Mouse (Mus musculus) layer of hippocampus, adult 9-10 months (tissue): ENCODE measurements around the gene Cfap126.

Experiments used
- DNase-seq: peaks from one replicate; pipeline ENCODE4 v3.0.0; 2022; ENCODE audit warnings: low spot score

The Cfap126 gene

DNA sequence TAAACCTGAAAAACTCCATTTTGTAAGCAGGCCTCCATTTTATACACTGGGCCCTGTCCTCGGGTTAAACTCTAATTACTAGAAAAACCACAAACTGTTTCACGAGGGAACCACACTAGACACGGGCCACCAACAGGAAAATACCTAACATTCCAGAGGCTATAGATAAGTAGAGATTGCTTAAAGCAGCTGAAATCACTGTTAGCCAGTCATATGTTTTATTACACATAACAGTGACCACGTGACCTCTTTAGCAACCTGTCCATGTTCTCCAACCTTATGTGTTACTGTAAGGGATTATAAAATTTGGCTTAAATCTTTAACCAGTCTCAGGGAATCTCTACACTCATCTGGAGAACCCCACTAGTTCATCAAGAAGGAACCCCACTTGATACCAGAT lies 19.3 kb upstream of the Cfap126 start:
- no peak for DNase-seq

DNA sequence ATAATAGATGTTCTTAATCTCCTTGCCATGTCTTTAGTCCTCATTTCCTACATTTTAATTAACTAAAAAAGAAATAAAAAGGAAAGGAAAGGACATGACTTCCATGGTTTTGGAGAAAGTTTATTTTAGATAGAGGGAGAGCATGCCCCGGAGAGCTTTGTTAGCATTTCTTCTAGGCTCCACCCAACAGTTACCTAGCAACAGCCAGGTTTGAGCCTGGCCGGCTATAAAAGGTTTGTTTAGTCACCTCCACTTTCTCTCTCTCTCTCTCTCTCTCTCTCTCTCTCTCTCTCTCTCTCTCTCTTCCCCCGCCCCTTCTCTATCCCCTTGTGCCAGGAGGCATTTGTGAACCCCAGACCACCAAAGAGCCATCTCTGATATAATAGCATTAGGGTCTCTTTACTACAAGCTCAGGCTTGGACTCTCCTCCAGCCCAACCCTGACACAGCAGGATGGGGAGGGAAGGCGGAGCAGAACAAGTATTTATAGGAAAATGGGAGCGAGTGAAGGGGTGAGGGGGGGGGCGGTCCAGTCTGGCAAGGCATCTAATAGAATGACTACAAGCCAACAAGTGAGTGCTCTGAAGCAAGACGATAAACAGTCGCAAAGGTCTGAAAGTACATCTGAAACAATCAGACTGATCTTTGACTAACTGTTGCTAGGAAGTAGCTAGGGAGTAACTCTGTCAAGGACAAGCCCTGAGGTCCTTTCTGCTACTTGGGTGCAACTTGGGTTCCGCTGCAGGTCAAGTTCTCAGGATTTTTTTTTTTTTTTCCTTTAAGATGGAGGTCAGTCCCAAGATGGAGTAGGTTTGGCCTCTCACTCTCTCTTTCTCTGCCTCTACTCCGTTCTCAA lies 17.4 kb upstream of the Cfap126 start:
- no peak for DNase-seq

GRCm38 (mm10) chr1:171097136-171097535 lies 16.6 kb upstream of the Cfap126 start:
- no peak for DNase-seq

DNA sequence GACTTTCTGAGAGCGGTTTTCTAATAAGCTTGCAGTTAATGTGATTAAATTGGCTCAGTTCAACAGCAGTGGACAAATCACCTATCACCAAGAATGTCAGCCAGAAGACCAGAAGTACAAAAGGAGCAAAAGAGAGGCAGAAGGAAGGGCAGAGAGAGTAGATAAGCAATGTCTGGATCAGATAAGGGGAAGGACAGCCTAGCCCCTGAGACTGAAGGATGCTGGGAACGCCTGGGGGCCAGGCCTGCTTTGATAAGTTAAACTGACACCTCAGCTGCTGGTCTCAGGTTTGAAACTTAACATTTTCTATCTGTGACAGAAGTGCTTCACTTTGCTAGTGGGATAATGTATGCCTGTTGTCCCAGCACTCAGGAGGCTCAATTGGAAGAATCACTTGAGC lies 16.1 kb upstream of the Cfap126 start:
- DNase-seq: no peak

DNA sequence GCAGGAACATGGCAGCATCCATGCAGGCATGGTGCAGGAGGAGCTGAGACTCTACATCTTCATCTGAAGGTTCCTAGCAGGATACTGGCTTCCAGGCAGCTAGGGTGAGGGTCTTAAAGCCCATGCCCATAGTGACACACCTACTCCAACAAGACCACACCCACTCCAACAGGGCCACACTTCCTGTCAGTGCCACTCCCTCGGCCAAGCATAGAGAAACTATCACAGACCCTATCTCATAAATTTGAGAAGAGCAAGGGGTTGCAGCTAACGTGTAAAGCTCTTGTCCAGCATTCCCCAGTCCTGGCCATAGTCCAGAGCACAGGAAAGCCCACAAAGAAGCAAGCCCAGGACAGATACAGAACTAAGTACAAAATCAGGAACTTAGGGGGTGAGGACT lies 12.7 kb upstream of the Cfap126 start:
- no peak for DNase-seq

DNA sequence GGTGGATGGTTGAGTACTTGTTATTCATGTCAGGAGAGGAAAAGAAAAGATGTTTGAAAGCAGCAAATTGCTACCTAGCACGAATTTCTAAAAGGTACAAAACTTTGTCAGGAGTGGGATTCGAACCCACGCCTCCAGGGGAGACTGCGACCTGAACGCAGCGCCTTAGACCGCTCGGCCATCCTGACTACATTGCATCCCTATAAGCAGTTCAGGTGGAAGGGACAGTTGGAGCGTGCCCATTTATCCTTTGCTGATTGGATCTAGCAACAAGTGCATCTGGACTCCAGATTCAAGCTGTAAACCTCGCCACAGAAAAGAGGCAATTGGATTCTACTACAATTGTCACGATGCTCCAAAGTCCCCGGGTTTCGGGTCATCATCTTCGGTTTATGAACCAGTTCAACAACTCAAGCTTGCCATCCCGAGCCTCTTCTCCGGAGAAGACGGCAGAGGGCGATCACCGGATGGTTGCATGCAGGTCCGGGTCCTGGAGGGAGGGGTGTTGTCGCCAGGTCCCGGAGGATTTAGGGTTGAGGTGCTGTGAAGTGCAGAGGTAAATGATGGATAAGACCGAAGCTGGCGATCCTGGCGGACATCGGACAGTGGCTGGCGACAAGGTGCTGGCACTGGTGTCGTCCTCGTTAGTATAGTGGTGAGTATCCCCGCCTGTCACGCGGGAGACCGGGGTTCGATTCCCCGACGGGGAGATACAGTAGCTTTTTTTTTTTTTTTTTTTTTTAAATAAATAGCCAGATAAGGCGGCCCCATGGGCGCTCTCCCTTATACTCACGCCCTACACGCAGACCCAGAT lies 11.8 kb upstream of the Cfap126 start:
- DNase-seq: peak; percentile 93

DNA sequence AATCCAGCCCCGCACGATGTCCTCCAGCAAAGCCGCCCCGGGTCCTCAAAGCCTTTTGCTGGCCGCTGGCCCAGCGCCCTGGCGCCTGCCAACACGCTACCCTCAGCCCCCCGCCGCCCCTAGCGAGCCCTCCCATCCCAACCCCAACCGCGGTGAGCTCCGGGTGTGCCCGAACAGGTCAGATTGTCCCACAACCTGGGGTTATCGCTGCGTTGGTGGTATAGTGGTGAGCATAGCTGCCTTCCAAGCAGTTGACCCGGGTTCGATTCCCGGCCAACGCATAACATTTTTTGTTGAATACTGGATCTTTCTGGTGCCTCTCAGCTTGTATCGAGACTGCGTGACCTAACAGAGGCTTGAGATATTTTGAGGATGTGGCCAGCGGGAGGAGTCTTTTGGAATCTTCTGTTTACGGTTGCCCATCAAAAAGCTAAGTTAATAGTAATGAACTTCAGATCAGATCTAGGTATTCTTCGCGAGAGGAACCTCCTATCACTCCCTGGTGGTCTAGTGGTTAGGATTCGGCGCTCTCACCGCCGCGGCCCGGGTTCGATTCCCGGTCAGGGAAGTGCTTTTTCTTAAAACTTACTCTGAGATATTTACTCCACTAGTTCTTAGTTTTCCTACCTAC lies 11.1 kb upstream of the Cfap126 start:
- peak; percentile 94 for DNase-seq

DNA sequence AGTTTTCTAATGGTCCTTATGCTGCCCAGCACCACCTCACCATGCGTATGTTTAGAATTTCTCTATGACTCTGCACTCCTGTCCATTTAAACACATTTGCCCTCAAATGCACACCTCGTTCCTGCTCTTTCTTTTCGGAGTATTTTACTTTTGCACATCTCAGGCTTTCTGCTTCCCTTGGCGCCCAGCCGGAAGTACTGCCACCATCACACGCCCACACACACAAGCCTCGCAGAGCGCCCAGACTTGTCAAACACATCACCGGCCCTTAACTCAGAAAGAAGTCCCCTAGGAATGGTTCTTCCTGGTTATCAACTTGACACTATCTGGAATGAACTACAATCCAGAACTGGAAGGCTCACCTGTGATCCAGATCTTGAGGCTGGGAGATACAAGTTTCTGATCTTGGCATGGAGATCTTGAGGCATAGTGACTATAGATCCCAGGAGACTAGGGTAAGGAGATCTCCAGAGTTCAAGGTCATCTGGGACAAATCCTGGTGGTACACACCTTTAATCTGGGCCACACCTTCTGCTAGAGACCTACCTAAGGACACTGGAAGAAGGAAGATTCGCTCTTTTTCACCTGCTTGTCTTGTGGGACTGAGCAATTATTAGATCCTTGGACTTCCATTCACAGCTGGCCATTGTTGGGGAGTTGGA lies 10.4 kb upstream of the Cfap126 start:
- no peak for DNase-seq

GRCm38 (mm10) chr1:171105226-171105625 lies 8.5 kb upstream of the Cfap126 start:
- no peak for DNase-seq

GRCm38 (mm10) chr1:171109620-171110019 lies 4.1 kb upstream of the Cfap126 start:
- no peak for DNase-seq

GRCm38 (mm10) chr1:171110659-171111019 lies 3.1 kb upstream of the Cfap126 start:
- no peak for DNase-seq

DNA sequence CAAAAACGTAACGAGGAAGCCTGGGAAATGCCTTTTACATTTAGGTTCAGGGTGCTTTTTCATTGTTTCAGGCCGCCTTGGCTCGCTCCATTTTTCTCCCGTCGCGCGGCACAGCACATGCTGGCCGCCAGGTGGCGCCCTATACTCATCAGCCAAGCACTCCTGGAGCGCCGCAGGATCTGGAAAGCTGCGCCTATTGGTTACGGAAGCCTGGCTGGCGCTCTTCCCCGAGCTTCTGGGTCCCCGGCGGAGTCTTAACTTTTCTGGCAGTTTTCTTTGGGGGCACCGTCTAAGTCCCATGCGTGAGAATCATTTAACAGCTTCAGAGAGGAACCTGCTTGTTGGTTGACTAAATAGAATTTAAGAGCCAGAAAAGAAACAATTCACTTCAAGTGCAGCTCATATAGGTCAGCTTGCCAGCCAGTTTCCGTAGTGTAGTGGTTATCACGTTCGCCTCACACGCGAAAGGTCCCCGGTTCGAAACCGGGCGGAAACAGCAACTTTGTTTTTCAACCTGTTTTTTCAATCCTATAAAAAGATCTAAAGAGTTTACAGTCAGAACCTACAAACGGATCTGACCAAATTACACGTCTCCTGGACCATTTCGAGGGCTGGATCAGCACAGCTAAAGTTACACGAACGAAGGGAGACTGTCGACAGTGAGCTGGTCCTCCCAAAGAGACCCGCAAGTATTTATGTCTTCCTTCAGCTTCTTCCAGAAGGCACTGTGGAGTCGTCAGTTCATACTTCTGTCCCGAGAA lies 2.5 kb upstream of the Cfap126 start:
- DNase-seq: peak; percentile 99

DNA sequence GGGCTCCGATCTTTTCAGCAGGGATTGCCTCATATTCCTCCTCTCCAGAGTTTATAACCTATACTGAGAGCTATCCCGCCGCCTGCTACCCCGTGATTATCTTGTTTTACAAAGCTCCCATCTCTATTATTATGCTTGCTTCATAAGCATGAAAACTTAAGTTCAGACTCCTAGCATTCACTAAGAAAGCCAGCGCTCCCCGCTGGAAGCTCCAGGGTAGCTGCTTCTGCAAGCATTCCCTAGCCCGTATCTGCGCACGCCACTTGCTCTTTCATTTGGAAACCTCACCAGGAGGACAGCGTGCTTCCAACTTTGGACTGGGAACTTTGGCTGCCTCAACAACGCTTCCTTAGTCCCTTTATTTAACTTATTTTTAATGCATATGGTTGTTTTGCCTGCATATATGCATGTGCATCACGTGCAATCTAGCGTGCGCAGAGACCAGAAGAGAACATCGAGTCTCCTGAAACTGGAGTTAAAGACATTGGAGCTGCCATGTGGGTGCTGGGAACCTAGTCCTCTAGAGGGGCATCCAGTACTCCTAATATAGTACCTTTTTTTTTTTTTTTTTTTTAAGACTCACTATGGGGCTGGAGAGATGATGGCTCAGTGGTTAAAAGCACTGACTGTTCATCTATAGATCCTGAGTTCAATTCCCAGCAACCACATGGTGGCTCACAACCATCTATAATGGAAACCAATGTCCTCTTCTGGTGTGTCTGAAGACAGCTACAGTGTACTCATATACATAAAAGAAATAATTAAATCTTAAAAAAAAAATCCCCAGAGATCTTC lies 1.7 kb upstream of the Cfap126 start:
- no peak for DNase-seq

GRCm38 (mm10) chr1:171112986-171113385 lies 732 bp upstream of the Cfap126 start:
- no peak for DNase-seq

DNA sequence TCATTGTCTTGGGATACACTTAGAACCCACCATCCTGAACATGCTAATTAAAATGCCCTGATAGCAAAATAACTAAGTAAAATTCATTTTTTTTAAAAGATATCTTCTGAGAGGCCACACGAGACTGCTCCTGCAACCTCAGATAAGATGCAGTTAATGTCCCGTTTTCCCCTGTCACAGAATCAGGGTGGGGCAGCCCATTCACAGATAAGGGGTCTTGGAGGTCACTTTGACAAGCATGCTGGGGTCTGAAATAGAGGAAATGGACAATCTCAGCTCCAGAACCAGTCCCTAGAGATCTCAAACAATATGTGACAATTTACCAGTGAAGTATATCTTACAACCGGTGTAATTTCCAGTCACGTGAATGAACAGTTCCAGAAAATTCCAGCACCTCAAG lies 2.6 kb downstream of the Cfap126 start:
- no peak for DNase-seq

DNA sequence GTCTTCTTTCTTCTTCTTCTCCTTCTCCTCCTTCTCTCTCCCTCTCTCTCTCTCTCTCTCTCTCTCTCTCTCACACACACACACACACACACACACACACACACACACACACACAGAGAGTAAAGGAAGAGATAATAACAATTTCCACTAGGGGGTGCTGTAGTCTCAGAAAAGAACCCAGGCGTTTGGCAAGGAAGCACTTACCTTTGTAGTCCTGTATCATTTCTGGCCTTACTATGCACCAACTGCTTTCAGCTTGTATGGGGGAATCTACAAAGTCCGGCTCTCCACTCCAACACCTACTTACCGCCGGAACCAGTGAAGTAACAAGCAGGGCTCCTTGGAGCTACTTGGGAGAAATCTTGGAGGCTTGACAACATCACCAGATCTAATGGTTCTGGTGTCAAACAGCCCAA lies 4.6 kb downstream of the Cfap126 start:
- DNase-seq: peak; percentile 91

DNA sequence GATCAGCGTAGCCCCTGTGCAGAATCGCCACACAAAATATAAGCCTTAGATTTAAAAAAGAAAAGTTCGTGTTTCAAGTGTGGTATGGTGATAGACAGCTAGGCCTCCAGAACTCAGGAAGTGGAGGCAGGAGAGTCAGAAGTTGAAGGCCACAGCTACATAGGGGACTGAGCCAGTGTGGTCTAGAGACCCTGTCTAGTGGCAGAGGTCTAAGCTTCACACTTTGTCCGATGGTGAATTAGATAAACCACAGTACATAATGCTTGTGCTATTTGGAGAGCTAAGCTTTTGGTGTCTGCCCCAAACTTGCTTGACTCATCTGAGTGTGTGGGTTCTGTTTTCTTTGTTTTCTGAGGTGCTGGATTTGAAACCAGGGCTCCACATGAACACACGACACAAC lies 5.3 kb downstream of the Cfap126 start:
- DNase-seq: no peak

- DNase-seq: no peak
Measured at GRCm38 (mm10) chr1:171119405-171119804, 5.7 kb downstream of the Cfap126 start.

DNA sequence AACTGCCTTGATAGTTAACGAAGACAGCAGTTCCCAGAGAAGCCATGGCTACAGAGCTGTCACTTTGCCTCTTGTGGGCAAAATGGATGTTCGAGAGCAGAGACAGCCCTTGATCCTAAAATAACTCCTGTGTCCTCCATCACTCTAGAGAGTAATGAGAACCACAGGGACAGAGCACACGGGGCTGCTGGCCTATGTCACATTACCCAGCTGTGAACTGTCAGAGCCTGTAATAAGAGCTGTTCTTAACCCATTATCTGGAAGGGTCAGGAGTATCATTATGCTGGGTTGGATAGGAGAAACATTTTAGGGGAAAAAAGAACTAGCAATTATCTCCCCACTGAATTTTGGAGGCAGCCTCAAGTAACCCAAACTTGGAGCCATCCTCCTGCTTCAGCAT lies 7.2 kb downstream of the Cfap126 start:
- no peak for DNase-seq

DNA sequence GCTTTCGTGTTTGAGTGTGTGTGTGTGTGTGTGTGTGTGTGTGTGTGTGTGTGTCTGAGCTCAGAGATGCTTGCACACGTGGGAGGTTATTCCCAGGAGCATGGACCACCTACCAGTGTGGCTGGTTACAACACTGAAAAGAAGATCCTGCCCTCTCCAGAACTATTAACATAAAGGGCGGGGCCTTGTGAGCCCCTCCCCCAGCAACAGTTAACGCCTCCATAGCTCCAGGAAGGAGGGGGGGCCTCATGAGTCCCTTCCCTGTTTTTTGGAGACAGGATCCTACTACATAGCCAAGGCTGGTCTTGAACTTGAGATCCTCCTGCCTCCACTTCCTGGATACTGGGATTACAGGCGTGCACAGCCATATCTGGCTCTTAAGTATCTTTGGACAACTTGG lies 8.1 kb downstream of the Cfap126 start:
- DNase-seq: no peak

- no peak for DNase-seq
Measured at GRCm38 (mm10) chr1:171122932-171123331, 9.2 kb downstream of the Cfap126 start.
